Mouse (Mus musculus) splenic B cell, adult 2 months (primary cell): ENCODE results near the gene D5Ertd579e.

Experiments
- DNase-seq: peaks from one replicate; pipeline ENCODE4 v3.0.0-alpha.2; 2011; ENCODE audit warnings: low read depth, low spot score
- H3K27me3 ChIP-seq: 2 replicates; pipeline ENCODE4 v1.6.1; 2012; ENCODE audit warnings: mild to moderate bottlenecking, low read length, moderate library complexity, mixed read lengths; ENCODE audit not compliant: control insufficient read depth, poor library complexity, insufficient read depth, severe bottlenecking
- H3K36me3 ChIP-seq: 2 replicates; pipeline ENCODE4 v1.6.1; 2012; ENCODE audit warnings: mild to moderate bottlenecking, low read length, moderate library complexity, mixed read lengths; ENCODE audit not compliant: control insufficient read depth, poor library complexity, insufficient read depth, severe bottlenecking

The D5Ertd579e gene

DNA sequence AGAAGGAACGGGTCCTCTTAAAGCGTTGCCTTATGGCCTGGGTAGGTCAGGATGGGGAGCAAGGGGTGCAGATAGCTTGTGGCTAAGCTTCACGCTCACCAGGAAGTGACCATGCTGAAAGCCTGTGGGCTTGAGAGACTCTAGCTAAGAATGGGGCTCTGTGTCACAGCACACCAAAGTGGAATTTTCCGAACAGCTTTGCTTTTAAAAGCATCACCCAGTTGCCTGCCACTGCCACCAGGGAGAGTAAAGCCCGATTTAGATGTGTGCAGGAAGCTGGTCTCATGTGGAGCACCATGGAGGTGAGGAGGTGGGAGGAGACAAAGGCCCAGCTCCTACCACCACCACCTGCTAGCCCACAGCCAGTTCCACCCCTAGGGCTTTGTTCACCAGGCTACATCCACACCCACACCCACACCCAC, 105.3 kb downstream of the D5Ertd579e start:
- peaks cover 2% of the 10 kb centered on the region; the same call in 1 of the 2 replicates for H3K27me3 ChIP-seq
- no peak for DNase-seq
- no peaks in the 10 kb centered on the region for H3K36me3 ChIP-seq

DNA sequence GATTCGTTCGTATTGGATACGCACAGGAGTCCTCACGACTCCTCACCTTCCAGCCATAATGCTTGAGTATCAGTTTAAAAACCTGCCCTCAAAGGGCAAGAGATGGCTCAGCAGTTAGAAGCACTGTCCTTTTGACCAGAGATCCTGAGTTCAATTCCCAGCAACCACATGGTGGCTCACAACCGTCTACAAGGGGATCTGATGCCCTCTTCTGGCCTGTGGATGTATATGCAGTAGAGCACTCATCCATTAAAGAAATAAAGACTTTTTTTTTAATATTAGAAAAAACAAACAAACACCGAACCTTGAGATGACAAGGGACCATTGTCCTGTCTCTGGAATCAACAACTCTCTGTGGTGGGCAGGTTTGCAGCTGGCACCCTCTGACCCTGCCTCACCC, 111.5 kb downstream of the D5Ertd579e start:
- Histone ChIP-seq H3K36me3 (no peaks in the 10 kb centered on the region), H3K27me3 (peaks cover 2% of the 10 kb centered on the region; the same call in 1 of the 2 replicates)
- peak; percentile 72 for DNase-seq

DNA sequence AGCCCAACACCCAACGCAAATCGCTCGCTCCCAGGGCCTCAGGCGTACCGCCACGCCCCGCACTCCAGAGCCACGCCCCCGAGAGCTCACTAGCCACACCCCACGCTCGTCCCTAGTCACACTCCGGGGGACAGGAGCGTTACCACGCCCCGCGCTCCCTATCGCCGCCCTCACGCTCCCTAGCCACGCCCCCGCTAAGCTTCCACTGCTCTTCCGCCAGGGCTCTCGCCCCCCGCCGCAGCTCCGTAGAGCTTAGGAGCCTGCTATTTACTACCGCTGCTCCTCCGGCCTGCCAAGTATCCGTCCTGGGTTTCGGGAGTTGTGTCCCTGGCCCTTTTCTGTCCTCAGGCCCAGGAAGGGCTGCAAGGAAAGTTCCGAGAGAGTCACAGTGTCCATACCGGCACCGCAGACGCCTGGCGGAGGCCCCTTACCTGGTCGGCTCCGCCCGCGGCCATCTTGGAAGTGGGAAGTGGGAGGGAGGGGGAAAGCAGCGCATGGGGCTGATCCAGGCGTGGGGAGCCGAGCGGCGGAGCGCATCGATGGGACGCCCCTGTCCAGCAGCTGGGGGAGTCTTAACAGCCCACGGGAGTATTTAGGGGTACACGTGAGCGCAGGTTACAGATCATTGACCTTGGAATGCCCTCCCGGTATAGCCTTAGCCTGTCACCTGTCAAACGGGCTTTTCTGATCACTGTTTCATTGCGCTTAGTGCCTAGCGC, 113.7 kb downstream of the D5Ertd579e start:
- DNase-seq = peak; percentile 100
- Histone ChIP-seq H3K27me3 (peaks cover 2% of the 10 kb centered on the region; the same call in 1 of the 2 replicates), H3K36me3 (no peaks in the 10 kb centered on the region)

DNA sequence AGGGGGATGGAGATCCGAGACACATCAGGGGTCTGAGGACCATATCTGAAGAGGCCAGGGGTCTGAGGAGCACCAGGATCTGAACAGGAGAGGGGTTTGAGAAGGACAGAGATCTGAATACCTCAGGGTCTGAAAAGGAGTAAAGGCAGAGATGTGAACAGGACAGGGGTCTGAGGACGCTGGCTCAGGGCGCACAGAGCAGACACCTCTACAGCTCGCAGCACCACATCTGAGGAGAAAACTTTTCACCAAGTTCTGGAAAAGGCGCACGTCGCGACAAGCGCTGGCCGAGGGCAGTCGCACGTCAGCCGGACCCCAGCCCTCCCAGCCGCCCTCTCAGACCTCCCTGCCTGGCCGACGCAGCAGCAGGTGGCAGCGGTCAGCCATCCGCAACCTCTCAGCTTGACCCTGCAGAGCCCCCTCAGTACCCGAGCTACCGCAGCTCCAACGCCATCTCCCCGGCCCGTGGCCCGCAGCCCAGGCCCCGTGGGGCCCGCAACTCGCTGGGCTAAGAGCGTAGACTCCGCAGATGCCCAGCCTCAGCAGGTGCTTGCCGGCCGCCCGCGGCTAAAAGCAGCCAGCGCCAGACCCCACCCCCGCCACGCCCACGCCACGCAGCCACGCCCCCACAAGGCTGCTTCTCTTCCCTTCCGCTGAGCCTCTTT, 114.4 kb downstream of the D5Ertd579e start:
- DNase-seq = no peak
- no peaks in the 10 kb centered on the region for H3K36me3 ChIP-seq
- H3K27me3 ChIP-seq = peaks cover 2% of the 10 kb centered on the region; the same call in 1 of the 2 replicates

DNA sequence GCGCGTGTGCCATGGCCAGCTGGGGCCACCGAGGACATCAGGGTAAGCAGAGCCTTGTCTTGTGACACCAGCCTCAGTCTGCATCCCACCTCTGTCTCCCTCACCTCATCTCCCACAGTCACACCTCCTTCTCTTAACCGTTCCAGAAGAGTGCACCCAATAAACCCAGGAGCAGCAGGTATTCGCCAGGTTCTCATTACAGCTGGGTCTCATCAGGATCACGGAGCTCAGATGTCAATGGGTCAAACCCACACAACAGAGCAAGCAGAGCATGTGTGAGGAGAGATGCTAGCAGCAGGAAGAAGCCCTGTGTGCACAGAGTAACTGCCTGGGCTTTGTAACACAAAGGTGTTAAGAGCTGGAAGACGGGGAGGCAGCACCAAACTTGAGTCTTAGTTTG, 115.9 kb downstream of the D5Ertd579e start:
- DNase-seq = no peak
- no peaks in the 10 kb centered on the region for H3K27me3 ChIP-seq
- H3K36me3 ChIP-seq = no peaks in the 10 kb centered on the region

DNA sequence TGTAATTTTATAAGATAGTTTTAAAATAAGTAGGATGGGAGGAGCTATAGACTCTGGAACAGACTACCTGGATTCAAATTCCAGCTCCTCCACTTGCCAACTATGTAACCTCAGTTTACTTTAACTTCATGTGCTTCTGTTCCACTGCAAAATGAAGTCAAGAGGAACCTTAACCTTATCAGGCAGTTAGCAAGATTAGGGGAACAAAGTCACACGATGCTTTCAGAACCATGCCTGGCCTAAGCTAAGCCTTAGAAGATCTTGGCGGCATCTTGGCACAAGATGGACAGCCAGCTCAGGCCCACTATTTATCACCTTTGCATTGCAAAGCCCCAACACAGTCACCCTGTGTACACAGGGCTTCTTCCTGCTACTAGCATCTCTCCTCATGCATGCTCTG, 116.8 kb downstream of the D5Ertd579e start:
- Histone ChIP-seq H3K27me3 (no peaks in the 10 kb centered on the region), H3K36me3 (no peaks in the 10 kb centered on the region)
- DNase-seq = no peak

DNA sequence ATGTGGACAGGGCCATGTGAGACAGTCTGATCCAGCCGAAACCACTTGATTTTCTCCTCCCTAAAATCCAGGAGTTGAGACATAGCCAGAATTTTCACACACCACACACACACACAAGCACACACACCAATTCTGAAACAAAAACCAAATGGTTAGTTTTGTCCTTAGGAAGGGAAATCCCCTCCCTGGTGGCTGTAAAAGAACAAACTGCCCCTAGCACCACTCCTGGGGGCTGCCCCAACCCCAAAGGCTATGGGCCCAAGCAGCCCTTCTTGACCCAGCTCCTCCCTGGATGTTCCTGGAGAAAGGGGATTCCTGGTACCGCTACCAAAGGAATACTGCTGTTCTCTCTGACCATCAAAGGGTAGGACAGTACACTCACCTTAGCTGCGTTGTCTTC, 119.4 kb downstream of the D5Ertd579e start:
- Histone ChIP-seq H3K36me3 (no peaks in the 10 kb centered on the region), H3K27me3 (no peaks in the 10 kb centered on the region)
- DNase-seq = no peak

DNA sequence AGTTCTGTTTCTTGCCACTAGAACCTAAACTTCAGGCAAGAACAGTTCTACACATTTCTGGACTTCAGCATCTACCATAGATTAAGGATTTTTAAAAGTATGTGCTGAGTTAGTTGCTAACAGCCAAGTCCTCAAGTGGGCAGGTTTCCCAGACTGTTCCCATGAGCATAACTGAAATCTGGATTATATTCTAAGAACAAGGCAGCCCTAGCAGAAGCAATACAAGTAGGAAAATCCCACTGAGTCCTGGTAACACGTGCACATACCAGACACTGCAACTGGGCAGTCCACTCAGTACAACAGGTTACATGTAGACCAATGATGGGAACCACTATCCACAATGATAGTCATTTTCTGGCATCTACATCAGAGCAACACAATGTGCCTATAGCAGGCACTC, 120.1 kb downstream of the D5Ertd579e start:
- Histone ChIP-seq H3K36me3 (peaks cover 3% of the 10 kb centered on the region; the same call in 1 of the 2 replicates), H3K27me3 (no peaks in the 10 kb centered on the region)
- no peak for DNase-seq

DNA sequence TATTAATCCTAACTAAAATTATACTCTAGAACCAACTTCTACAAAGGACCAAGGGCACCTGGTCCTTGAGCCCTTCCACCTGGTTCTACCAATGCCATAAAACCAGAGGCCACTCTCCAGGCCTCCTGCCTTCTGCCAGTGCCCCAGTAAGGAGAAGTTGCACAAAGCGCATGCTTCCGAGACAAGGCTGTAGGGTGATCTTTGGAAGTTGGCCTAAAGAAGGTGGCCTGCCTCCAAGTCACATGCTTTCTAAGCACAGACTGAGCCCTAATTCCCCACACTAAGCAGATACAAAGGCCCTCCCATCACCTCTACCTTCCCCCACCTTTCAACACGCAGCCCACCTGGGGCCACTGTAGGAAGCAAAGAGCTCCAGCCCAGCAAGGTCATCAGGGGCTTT, 120.6 kb downstream of the D5Ertd579e start:
- no peaks in the 10 kb centered on the region for H3K27me3 ChIP-seq
- no peak for DNase-seq

DNA sequence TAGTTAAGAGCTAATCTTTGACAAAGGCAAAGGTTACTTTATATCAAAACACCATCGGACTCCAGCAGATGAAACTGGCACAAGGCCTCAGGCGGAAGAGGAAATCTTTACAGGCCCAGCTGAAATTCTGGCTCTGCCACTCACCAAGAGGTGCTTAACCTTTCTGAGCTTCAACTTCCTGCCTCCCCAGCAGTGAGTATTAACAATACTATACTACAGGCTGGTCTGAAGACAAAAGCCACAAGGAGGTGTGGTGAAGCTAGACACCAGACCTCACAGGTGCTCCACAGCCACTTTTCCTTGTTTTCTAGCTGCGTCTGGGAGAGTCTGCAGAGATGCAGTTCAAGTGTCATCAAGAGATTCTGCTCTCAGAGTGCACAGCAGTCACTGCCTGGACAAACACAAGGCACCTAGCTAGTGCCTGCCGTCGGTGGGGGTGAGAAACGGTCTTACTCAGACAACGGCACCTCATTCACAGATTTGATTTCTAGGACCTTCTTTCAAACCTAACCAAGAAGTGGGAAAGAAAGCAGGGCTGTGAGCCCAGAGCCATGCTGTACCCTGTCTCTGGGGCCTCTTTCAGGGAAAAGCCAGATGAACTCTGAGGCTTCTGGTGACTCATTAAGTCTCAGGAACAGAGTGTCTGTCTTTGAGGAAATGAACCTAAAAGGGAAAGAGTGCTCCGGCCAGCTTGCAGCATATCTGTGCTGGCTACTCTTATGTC, 121.5 kb downstream of the D5Ertd579e start:
- Histone ChIP-seq H3K27me3 (no peaks in the 10 kb centered on the region), H3K36me3 (peaks cover 3% of the 10 kb centered on the region; the same call in 1 of the 2 replicates)
- DNase-seq = no peak

More for the DNA sequence above, 120.6 kb downstream of the D5Ertd579e start:
- H3K36me3 ChIP-seq = peaks cover 3% of the 10 kb centered on the region; the same call in 1 of the 2 replicates

DNA sequence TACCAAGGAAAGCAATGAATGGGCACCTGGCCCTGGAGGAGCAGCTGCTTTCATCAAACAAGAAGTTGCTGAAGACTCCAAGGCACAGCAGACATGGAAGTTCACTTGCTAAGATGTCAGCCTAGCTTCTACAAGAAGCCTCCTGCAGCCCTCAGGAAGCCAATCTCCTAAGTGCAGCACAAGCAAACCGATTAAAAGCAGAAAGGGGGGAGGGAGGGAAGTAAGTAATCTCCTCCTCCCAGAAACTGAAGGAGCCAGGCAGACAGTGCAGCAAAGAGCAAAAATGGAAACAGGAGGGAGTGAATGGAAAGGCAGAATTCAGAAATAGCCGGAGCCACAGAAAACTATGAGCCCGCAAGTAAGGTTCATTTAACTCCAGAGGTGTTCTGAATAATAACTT, 122.5 kb downstream of the D5Ertd579e start:
- peaks cover 3% of the 10 kb centered on the region; the same call in 1 of the 2 replicates for H3K36me3 ChIP-seq
- no peaks in the 10 kb centered on the region for H3K27me3 ChIP-seq
- no peak for DNase-seq

DNA sequence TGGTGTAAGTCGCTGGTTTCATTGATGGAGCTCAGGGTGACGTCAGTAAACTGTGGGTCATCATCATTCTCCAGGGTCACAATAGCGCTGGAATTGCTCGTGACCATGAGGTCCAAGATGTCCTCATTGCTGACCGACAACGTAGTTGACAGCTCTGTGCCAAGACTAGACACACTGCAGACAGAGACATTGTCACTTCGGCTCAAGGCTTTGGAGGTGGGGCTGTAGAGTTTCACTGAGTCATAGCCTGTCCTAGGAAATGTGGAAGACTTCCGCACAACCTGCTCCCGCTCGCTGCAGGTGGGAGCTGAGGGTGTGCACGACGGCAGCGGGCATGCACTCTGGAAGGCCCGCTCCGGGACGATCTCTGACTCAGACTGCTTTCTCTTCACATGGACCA, 124.5 kb downstream of the D5Ertd579e start:
- Histone ChIP-seq H3K36me3 (peaks cover 3% of the 10 kb centered on the region; the same call in 1 of the 2 replicates), H3K27me3 (no peaks in the 10 kb centered on the region)
- DNase-seq = no peak

DNA sequence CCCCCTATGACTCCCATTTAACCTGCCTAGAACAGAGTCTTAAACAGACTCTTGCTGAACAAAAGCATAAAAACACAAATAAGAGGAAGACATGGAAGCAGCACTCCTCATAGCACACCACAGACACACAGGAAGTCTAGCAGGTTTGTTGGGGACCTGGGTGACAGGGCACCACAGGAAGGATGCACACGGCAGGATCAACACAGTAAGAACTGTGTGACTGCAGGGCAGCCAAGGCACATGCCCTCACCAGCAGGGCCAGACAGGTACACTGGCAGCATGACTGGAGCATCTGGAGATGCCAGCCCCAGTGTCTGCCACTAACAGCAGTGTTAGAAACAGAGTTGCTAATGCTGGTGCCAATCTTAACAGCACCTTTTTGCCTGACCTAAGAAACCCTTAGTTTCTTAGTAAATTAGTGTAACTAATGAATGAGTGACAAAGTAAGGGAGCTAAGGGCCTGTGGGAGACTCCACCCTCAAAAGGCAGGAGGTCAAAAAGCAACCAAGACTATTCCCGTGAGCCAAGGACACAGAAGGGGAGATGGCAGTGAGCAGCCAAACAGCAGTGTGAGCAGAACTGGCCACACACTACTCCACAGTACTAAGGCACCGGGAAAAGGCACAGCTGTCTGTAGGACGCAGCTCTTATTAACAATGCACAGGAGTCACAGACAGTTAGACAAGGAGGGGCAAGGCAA, 125.1 kb downstream of the D5Ertd579e start:
- DNase-seq = no peak
- peaks cover 3% of the 10 kb centered on the region; the same call in 1 of the 2 replicates for H3K36me3 ChIP-seq

DNA sequence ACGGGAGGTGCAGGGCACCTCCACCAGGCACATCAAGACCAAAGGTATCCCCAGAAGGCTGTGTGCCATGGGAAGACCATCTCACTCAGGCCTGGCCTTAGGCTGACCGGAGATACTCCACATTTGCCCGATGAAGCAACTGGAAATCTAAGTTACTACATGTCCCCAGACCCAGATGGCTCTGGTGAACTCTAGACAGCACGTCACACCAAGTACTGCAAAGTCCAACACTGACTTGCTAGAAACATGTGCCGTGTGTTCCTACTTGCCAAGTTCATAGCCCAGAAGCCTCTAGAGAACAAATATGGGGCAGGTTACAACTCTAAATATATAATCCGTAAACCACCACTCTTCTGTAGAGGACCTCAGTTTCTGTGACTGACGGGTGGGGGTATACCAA, 125.7 kb downstream of the D5Ertd579e start:
- H3K36me3 ChIP-seq = peaks cover 3% of the 10 kb centered on the region; the same call in 1 of the 2 replicates
- DNase-seq = no peak
- H3K27me3 ChIP-seq = no peaks in the 10 kb centered on the region

More for the DNA sequence above, 125.1 kb downstream of the D5Ertd579e start:
- H3K27me3 ChIP-seq = no peaks in the 10 kb centered on the region
